23 mouse cellular contexts compared by ENCODE assay signal in genomic region chr1:129586635-129587034, GRCm38 (mm10).
"Had no signal": no experiment of that assay in that cellular context is flagged by ENCODE, and none has a peak within 500 bp of the region (broad histone marks: within the 10 kb centered on the region; RNA-seq: fewer than 3 reads in every experiment).

No protein-coding gene starts in this region.

- H3K4me1 ChIP-seq: heart, embryonic 13.5 days; heart, embryonic 15.5 days; hindbrain, embryonic 13.5 days; hindbrain, embryonic 15.5 days; limb, embryonic 15.5 days; liver, embryonic 12.5 days had no signal

- H3K9me3 ChIP-seq: heart, embryonic 13.5 days; heart, embryonic 15.5 days; hindbrain, embryonic 13.5 days; hindbrain, embryonic 15.5 days; limb, embryonic 13.5 days; limb, embryonic 15.5 days; liver, embryonic 12.5 days had no signal

- DNase-seq: gastrocnemius, postnatal 14 days; gastrocnemius, postnatal 36 days; heart, adult 11 months; heart, adult 2 months; heart, postnatal 14 days; heart, postnatal 36 days; kidney, adult 11 months; kidney, adult 8-10 months; kidney, postnatal 25 days; layer of hippocampus, adult 9-11 months; layer of hippocampus, postnatal 36 days; left cerebral cortex, postnatal 4 days had no signal

- H3K9ac ChIP-seq: heart, embryonic 13.5 days; heart, embryonic 15.5 days; hindbrain, embryonic 13.5 days; hindbrain, embryonic 15.5 days; limb, embryonic 13.5 days; limb, embryonic 15.5 days; liver, embryonic 12.5 days; liver, embryonic 14.5 days had no signal

- H3K4me3 ChIP-seq: heart, adult 2 months; heart, embryonic 13.5 days; heart, embryonic 15.5 days; hindbrain, embryonic 13.5 days; hindbrain, embryonic 15.5 days; limb, embryonic 13.5 days; limb, embryonic 15.5 days; liver, embryonic 12.5 days had no signal

- H3K27ac ChIP-seq: heart, adult 2 months; heart, embryonic 13.5 days; heart, embryonic 15.5 days; hindbrain, embryonic 13.5 days; hindbrain, embryonic 15.5 days; hindbrain, postnatal 0 days; limb, embryonic 13.5 days; limb, embryonic 15.5 days; liver, embryonic 12.5 days; liver, embryonic 14.5 days had no signal

- ATAC-seq: hindbrain, postnatal 0 days; intestine, embryonic 16.5 days; liver, embryonic 12.5 days had no signal

- H3K36me3 ChIP-seq: heart, embryonic 13.5 days; heart, embryonic 15.5 days; hindbrain, embryonic 13.5 days; hindbrain, embryonic 15.5 days; limb, embryonic 13.5 days; limb, embryonic 15.5 days; liver, embryonic 12.5 days had no signal

- H3K4me2 ChIP-seq: heart, embryonic 11.5 days; heart, embryonic 13.5 days; heart, embryonic 15.5 days; hindbrain, embryonic 13.5 days; hindbrain, embryonic 15.5 days; limb, embryonic 13.5 days; limb, embryonic 15.5 days; liver, embryonic 12.5 days had no signal

- H3K27me3 ChIP-seq: heart, embryonic 13.5 days; heart, embryonic 15.5 days; hindbrain, embryonic 13.5 days; hindbrain, embryonic 15.5 days; limb, embryonic 13.5 days; limb, embryonic 15.5 days; liver, embryonic 12.5 days had no signal
